Mouse (Mus musculus) brain, embryonic 14.5 days (tissue): ENCODE results near the gene Rhbdl2. TPM values are rescaled to one million over a fixed set of nuclear protein-coding genes. Genes with fewer than 3 reads are reported as not detected.

Experiments
- DNase-seq: peaks from one replicate; pipeline ENCODE4 v3.0.0-alpha.2; 2011; ENCODE audit warnings: low read depth
- CTCF ChIP-seq: fragments of 200-500 bp; IDR thresholded peaks from 2 replicates; pipeline ENCODE4 v1.5.1; 2012; ENCODE audit warnings: inconsistent platforms, mild to moderate bottlenecking, moderate library complexity, borderline replicate concordance; ENCODE audit not compliant: insufficient read depth, insufficient read length; ENCODE audit errors: extremely low read depth
- POLR2A ChIP-seq: fragments of 200-500 bp; IDR thresholded peaks from 2 replicates; pipeline ENCODE4 v1.6.1; 2012; ENCODE audit warnings: mild to moderate bottlenecking, inconsistent platforms, borderline replicate concordance; ENCODE audit not compliant: poor library complexity, insufficient read depth, insufficient read length, severe bottlenecking; ENCODE audit errors: extremely low read depth
- polyA plus RNA-seq: library from polyadenylated mRNA; depleted of rRNA; stranded (reverse); fragments of >200 nt; gene quantifications from 2 replicates; pipeline ENCODE4 v1.2.3, GENCODE M21; 2012; rRNA removed

Rhbdl2 gene
- polyA plus RNA-seq, 1 experiment, result 1.5 TPM

DNA sequence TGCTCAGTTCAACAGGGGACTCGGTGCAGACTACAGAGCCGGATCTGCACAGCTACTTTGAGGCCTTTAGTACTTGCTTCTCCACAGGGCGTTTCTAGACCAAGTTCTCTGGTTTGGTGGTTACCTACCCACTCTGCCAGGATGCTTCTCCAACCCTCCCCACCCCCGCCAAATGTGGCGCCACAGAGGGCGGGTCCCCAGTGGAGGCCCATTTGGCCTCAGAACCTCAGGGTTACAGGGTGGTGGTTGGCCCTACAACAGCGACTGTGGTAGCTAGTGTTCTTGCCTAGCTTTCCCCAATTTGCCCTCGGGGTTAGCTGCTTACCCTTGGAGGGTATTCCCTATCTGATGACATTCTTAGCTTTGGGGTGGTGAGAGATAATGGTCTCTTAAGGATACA lies 54.5 kb downstream of the Rhbdl2 start:
- DNase-seq, result no peak
- TF ChIP-seq POLR2A (no peak), CTCF (no peak)

DNA sequence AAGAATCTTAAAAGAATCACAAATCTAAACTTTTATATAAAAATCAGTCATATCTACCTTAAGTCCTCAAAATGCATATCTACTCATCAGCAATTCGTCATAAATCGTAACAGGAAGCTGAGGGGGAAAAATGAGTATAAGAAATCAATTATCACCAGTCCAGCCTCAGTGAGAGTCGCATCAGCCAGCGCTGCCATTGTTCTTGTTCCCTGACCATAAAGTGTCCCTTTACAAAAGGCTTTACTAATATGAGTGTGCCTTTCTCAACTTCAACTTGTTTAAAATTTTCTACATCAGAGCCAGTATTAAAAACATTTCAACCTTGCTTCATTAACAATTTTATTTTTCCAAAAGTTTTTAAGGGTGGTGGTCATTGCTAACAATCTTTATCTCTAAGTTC lies 69.2 kb downstream of the Rhbdl2 start:
- TF ChIP-seq POLR2A, result no peak
- TF ChIP-seq CTCF, result no peak
- DNase-seq, result no peak

DNA sequence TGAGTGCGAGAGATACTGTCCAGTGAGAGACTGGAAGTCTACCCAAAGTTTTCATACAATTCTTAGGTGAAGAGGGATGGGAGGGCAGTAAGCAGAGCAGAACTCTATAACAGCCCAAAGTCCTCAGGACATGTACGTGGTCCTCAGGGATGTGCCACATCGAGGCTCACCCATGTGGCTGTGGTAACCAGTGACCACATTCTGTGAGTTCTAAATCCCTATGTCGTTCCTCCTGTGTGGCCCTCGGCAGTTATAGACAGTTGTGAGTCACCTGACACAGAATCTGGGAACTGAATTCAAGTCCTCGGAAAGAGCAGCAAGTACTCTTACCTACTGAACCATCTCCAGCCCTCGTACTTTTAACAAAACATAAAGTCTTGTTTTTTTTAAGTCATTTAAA lies 70.4 kb downstream of the Rhbdl2 start:
- no peak for DNase-seq
- TF ChIP-seq POLR2A (no peak), CTCF (no peak)

DNA sequence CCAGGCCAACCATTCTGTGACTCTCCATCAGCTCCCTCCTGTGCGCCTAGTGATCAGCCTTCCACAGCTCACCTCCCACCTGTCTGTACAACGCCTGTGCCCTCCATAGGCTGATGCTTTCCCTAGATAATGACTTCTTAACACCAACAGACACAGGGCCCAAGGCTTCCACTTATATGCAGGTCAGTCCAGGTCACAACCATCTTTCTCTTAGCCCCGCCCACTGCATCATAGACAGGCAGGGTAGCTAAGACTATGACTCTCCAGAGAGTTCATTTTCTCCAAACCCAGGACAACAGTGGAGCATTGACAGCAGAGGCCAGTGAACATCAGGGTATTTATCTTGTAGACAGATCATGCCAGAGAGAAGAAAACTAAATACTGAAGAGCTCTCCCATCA lies 71.7 kb downstream of the Rhbdl2 start, which contains the start of gene 4933427I04Rik:
Gene 4933427I04Rik, plus strand, starts transcription at position 301 of the 400 bp plus-strand sequence.
- TF ChIP-seq POLR2A (no peak), CTCF (no peak)
- DNase-seq, result no peak

DNA sequence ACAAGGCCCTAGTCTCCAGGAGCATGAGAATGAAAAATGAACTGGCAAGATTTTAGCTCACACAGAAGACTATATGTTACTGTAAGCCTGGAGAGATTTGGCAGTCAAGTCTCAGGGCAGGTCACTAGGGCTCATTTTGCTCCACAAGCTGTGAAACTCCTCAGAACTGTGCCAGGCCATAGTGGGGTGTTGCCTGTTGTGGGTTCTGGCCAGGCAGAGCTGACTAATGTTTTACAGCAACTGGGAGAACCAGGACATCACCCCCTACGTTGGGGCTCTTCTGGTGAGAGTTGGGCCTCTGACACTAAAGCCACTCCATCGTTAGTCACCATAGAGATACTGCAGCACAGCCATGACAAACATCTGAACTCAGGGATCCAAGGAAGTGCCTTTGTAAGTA lies 72.1 kb downstream of the Rhbdl2 start:
- no peak for TF ChIP-seq CTCF
- no peak for DNase-seq

DNA sequence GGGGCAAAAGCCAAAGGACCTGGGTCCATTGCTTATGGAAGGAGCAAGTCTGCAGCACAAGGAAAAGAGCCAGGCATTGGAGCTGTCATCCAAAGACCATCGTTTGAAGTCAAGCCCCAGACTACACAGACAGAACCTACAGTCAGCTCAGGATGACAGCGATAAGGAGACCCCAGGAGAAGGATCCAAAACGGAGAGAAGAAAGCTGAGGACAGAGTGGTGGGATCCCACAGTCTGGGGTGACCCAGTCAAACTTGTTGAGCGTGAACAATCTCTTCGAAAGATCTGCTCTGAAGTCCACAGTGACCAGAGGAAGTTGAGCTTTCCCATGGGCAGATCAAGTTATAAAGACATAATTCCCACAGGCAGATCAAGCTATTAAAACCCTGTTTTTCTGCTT lies 72.9 kb downstream of the Rhbdl2 start:
- no peak for DNase-seq
- TF ChIP-seq POLR2A, result no peak
- TF ChIP-seq CTCF, result no peak

Other genes starting within 250 kb of the Rhbdl2 start
- gene Macf1, start 103.5 kb upstream of the Rhbdl2 start, polyA plus RNA-seq, result 130 and 183 TPM in 2 replicates
- gene Ndufs5, start 69.7 kb upstream of the Rhbdl2 start, polyA plus RNA-seq, result 229 and 240 TPM in 2 replicates
- 63.2 and 74.9 TPM in 2 replicates for gene Akirin1, start 37.5 kb upstream of the Rhbdl2 start, polyA plus RNA-seq
- not detected in 2 replicates for gene 4933427I04Rik, start 71.8 kb downstream of the Rhbdl2 start, polyA plus RNA-seq
- gene Mycbp, start 117.0 kb downstream of the Rhbdl2 start, polyA plus RNA-seq, result 11.1 and 11.7 TPM in 2 replicates
- gene Rragc, start 129.6 kb downstream of the Rhbdl2 start, polyA plus RNA-seq, result 57.8 and 60.0 TPM in 2 replicates
- not detected in 2 replicates for gene 4930535I16Rik, start 130.1 kb downstream of the Rhbdl2 start, polyA plus RNA-seq